Mouse (Mus musculus) lung, embryonic 15.5 days (tissue): ENCODE measurements around the gene Lrfn1. TPM values are rescaled to one million over a fixed set of nuclear protein-coding genes. Genes with fewer than 3 reads are reported as not detected.

Experiments
- ATAC-seq: fragments of 200-750 bp; cut with Nextera tagmentation; 2 replicates; pipeline ENCODE4 v1.8.0; 2017; ENCODE audit warnings: moderate number of reproducible peaks, borderline replicate concordance; ENCODE audit not compliant: low FRiP score, low TSS enrichment; ENCODE audit errors: extremely low read depth
- H3K27ac ChIP-seq: fragments of 300-500 bp; sonication (generic); 2 replicates; pipeline ENCODE4 v1.5.1; 2015; ENCODE audit warnings: moderate library complexity, mild to moderate bottlenecking, inconsistent platforms
- H3K27me3 ChIP-seq: fragments of 300-500 bp; sonication (generic); 2 replicates; pipeline ENCODE4 v1.6.1; 2015; ENCODE audit warnings: inconsistent platforms
- H3K36me3 ChIP-seq: fragments of 300-500 bp; sonication (generic); 2 replicates; pipeline ENCODE4 v1.6.1; 2015; ENCODE audit warnings: inconsistent platforms
- H3K4me1 ChIP-seq: fragments of 300-500 bp; sonication (generic); 2 replicates; pipeline ENCODE4 v1.6.1; 2015; ENCODE audit warnings: inconsistent platforms
- H3K4me2 ChIP-seq: fragments of 300-500 bp; sonication (generic); 2 replicates; pipeline ENCODE4 v1.6.1; 2015; ENCODE audit warnings: inconsistent platforms, mild to moderate bottlenecking, moderate library complexity
- H3K4me3 ChIP-seq: fragments of 300-500 bp; sonication (generic); 2 replicates; pipeline ENCODE4 v1.5.1; 2015; ENCODE audit warnings: mild to moderate bottlenecking, inconsistent platforms
- H3K9ac ChIP-seq: fragments of 300-500 bp; sonication (generic); 2 replicates; pipeline ENCODE4 v1.6.1; 2015; ENCODE audit warnings: inconsistent platforms
- H3K9me3 ChIP-seq: fragments of 300-500 bp; sonication (generic); 2 replicates; pipeline ENCODE4 v1.6.1; 2016; ENCODE audit warnings: inconsistent platforms
- WGBS: fragments of 180-500 bp; shearing (Covaris S2); methylation state at CpG from one replicate; pipeline ENCODE4 v1.1.7; 2015; 5-methylcytosine and 5-hydroxymethylcytosine counted together
- polyA plus RNA-seq: library from polyadenylated mRNA; unstranded; fragments of >200 nt; fragmentation: Nextera tagmentation; extraction: Ambion mirVana; gene quantifications from 2 replicates; pipeline ENCODE4 v1.2.1, GENCODE M21; 2015

Gene Lrfn1
- polyA plus RNA-seq, 1 experiment from 2014 or later: 3.8 TPM

GRCm38 (mm10) chr7:28436271-28436904 is 15.4 kb upstream of the Lrfn1 start:
- Histone ChIP-seq H3K4me1 (peaks cover 35% of the 10 kb centered on the region), H3K36me3 (peaks cover 7% of the 10 kb centered on the region; the same call in 1 of the 2 replicates), H3K9me3 (no peaks in the 10 kb centered on the region), H3K4me3 (peak overlapping the region; percentile 94), H3K4me2 (peak overlapping the region; percentile 74), H3K27me3 (no peaks in the 10 kb centered on the region), H3K9ac (peak overlapping the region; percentile 97), H3K27ac (peak overlapping the region; percentile 60)
- WGBS: under 1% methylated on average over 60 of the region's 64 CpGs
- peak; percentile 99 for ATAC-seq

- Histone ChIP-seq H3K9me3 (no peaks in the 10 kb centered on the region), H3K9ac (peak within 1 kb of the TSS; percentile 49), H3K27ac (peak within 1 kb of the TSS; percentile 60), H3K4me2 (peak within 1 kb of the TSS; percentile 74), H3K36me3 (peaks cover 6% of the 10 kb centered on the region; the same call in 1 of the 2 replicates), H3K27me3 (no peaks in the 10 kb centered on the region), H3K4me3 (peak within 1 kb of the TSS; percentile 94), H3K4me1 (peaks cover 35% of the 10 kb centered on the region)
- 3% methylated on average over 16 of the region's 16 CpGs for WGBS
- peak; percentile 20 for ATAC-seq
Measured at GRCm38 (mm10) chr7:28436932-28437570, 14.7 kb upstream of the Lrfn1 start, which contains the start of gene Gmfg. TSS of gene Gmfg (plus strand) at chr7:28437447.

- Histone ChIP-seq H3K27ac (no peak overlapping the region), H3K27me3 (no peaks in the 10 kb centered on the region), H3K9me3 (no peaks in the 10 kb centered on the region), H3K36me3 (no peaks in the 10 kb centered on the region), H3K4me3 (no peak overlapping the region), H3K4me1 (peaks cover 28% of the 10 kb centered on the region), H3K9ac (no peak overlapping the region), H3K4me2 (no peak overlapping the region)
- no peak for ATAC-seq
Measured at GRCm38 (mm10) chr7:28437964-28438363, 13.8 kb upstream of the Lrfn1 start.

GRCm38 (mm10) chr7:28438771-28439170 is 13.0 kb upstream of the Lrfn1 start:
- no peak overlapping the region for H3K27ac ChIP-seq
- H3K4me2 ChIP-seq: no peak overlapping the region
- peaks cover 24% of the 10 kb centered on the region for H3K4me1 ChIP-seq
- H3K9me3 ChIP-seq: no peaks in the 10 kb centered on the region
- no peak overlapping the region for H3K4me3 ChIP-seq
- no peak for ATAC-seq
- H3K27me3 ChIP-seq: no peaks in the 10 kb centered on the region
- no peak overlapping the region for H3K9ac ChIP-seq
- whole genome bisulfite sequencing: 52% methylated on average over 2 of the region's 2 CpGs
- no peaks in the 10 kb centered on the region for H3K36me3 ChIP-seq

GRCm38 (mm10) chr7:28440739-28441138 is 11.0 kb upstream of the Lrfn1 start:
- peaks cover 6% of the 10 kb centered on the region for H3K4me1 ChIP-seq
- H3K4me3 ChIP-seq: 0 out of 2 replicates have a peak overlapping the region, but pooled peaks have one; percentile 4
- 33% methylated on average over 2 of the region's 2 CpGs for WGBS
- no peaks in the 10 kb centered on the region for H3K36me3 ChIP-seq
- H3K9ac ChIP-seq: no peak overlapping the region; the same call in 1 of the 2 replicates
- H3K27ac ChIP-seq: peak overlapping the region; percentile 63; the same call in 1 of the 2 replicates
- H3K9me3 ChIP-seq: no peaks in the 10 kb centered on the region
- ATAC-seq: no peak
- H3K4me2 ChIP-seq: peak overlapping the region; percentile 26; the same call in 1 of the 2 replicates
- no peaks in the 10 kb centered on the region for H3K27me3 ChIP-seq

GRCm38 (mm10) chr7:28441776-28442485 is 9.8 kb upstream of the Lrfn1 start:
- Histone ChIP-seq H3K36me3 (no peaks in the 10 kb centered on the region), H3K9ac (no peak overlapping the region), H3K4me1 (peaks cover 6% of the 10 kb centered on the region), H3K27ac (peak overlapping the region; percentile 29), H3K27me3 (no peaks in the 10 kb centered on the region), H3K4me3 (no peak overlapping the region), H3K9me3 (no peaks in the 10 kb centered on the region), H3K4me2 (peak overlapping the region; percentile 3; the same call in 1 of the 2 replicates)
- 85% methylated on average over 13 of the region's 14 CpGs for WGBS
- ATAC-seq: no peak

- WGBS: 28% methylated on average over 4 of the region's 4 CpGs
- H3K4me2 ChIP-seq: no peak overlapping the region
- no peaks in the 10 kb centered on the region for H3K36me3 ChIP-seq
Measured at GRCm38 (mm10) chr7:28442688-28443087, 9.1 kb upstream of the Lrfn1 start.

GRCm38 (mm10) chr7:28444344-28444974 is 7.3 kb upstream of the Lrfn1 start:
- no peaks in the 10 kb centered on the region for H3K9me3 ChIP-seq
- ATAC-seq: no peak
- no peak overlapping the region for H3K27ac ChIP-seq
- WGBS: 78% methylated on average over 13 of the region's 13 CpGs
- no peak overlapping the region for H3K4me3 ChIP-seq
- no peak overlapping the region for H3K4me2 ChIP-seq
- H3K27me3 ChIP-seq: no peaks in the 10 kb centered on the region
- H3K36me3 ChIP-seq: no peaks in the 10 kb centered on the region
- H3K4me1 ChIP-seq: peaks cover 6% of the 10 kb centered on the region
- H3K9ac ChIP-seq: no peak overlapping the region

More at GRCm38 (mm10) chr7:28442688-28443087, 9.1 kb upstream of the Lrfn1 start:
- Histone ChIP-seq H3K9me3 (no peaks in the 10 kb centered on the region), H3K4me3 (no peak overlapping the region), H3K9ac (no peak overlapping the region), H3K4me1 (peaks cover 6% of the 10 kb centered on the region), H3K27me3 (no peaks in the 10 kb centered on the region), H3K27ac (peak overlapping the region; percentile 60; the same call in 1 of the 2 replicates)
- peak; percentile 32; the same call in 1 of the 2 replicates for ATAC-seq

GRCm38 (mm10) chr7:28446446-28446845 is 5.3 kb upstream of the Lrfn1 start:
- 8% methylated on average over 12 of the region's 12 CpGs for WGBS
- Histone ChIP-seq H3K27ac (no peak overlapping the region), H3K4me1 (peaks cover 6% of the 10 kb centered on the region), H3K27me3 (no peaks in the 10 kb centered on the region), H3K9me3 (no peaks in the 10 kb centered on the region), H3K9ac (no peak overlapping the region), H3K36me3 (no peaks in the 10 kb centered on the region), H3K4me2 (no peak overlapping the region), H3K4me3 (no peak overlapping the region)
- no peak; the same call in 1 of the 2 replicates for ATAC-seq

- Histone ChIP-seq H3K27me3 (no peaks in the 10 kb centered on the region), H3K9ac (no peak overlapping the region), H3K36me3 (no peaks in the 10 kb centered on the region), H3K4me3 (no peak overlapping the region), H3K4me1 (peaks cover 6% of the 10 kb centered on the region), H3K9me3 (no peaks in the 10 kb centered on the region), H3K27ac (no peak overlapping the region), H3K4me2 (no peak overlapping the region)
- ATAC-seq: no peak
- WGBS: 26% methylated on average over 12 of the region's 12 CpGs
Measured at GRCm38 (mm10) chr7:28447101-28447830, 4.5 kb upstream of the Lrfn1 start.
